Mouse (Mus musculus) lung, adult 18-20 months (tissue): ENCODE data around the gene Nudt22.
"Not testable (repeated sequence)": the region's sequence is repeated elsewhere in the genome, so short reads cannot be mapped to it uniquely, and the experiment has no call there.

Experiments used
- DNase-seq, 2 experiments: peaks; one replicate each; pipeline ENCODE4 v3.0.0; 2022; ENCODE audit warnings: mixed read lengths in 2 of 2

The Nudt22 gene

GRCm38 (mm10) chr19:6994489-6994888 is 1.4 kb downstream of the Nudt22 start:
- no peak for DNase-seq

- DNase-seq, result no peak
Observed at GRCm38 (mm10) chr19:6994002-6994401, 1.9 kb downstream of the Nudt22 start.

- no peak for DNase-seq
Observed at GRCm38 (mm10) chr19:6993011-6993770, 2.7 kb downstream of the Nudt22 start.

GRCm38 (mm10) chr19:6992011-6992858 is 3.7 kb downstream of the Nudt22 start, which contains the start of gene Dnajc4:
Gene Dnajc4, minus strand, starts transcription at chr19:6992572.
- peak; percentile 97 to 99 for DNase-seq

GRCm38 (mm10) chr19:6991166-6991565 is 4.8 kb downstream of the Nudt22 start:
- DNase-seq, result not testable (repeated sequence)

GRCm38 (mm10) chr19:6990712-6991111 is 5.2 kb downstream of the Nudt22 start:
- no peak for DNase-seq

- DNase-seq, result peak in 1 of 2 experiments; percentile 24
Observed at GRCm38 (mm10) chr19:6989251-6989650, 6.7 kb downstream of the Nudt22 start.

GRCm38 (mm10) chr19:6987904-6988285 is 8.0 kb downstream of the Nudt22 start:
- no peak for DNase-seq

- peak; percentile 64 to 67 for DNase-seq
Observed at GRCm38 (mm10) chr19:6987061-6987903, 8.6 kb downstream of the Nudt22 start, which contains the start of gene Vegfb. Gene Vegfb, minus strand, starts transcription at chr19:6987651.

- DNase-seq, result no peak
Observed at GRCm38 (mm10) chr19:6985951-6986708, 9.8 kb downstream of the Nudt22 start.

GRCm38 (mm10) chr19:6985300-6985699 is 10.6 kb downstream of the Nudt22 start:
- no peak for DNase-seq

- no peak for DNase-seq
Observed at GRCm38 (mm10) chr19:6983621-6984020, 12.3 kb downstream of the Nudt22 start.

- DNase-seq, result no peak
Observed at GRCm38 (mm10) chr19:6981465-6981864, 14.5 kb downstream of the Nudt22 start.

- peak; percentile 99 for DNase-seq
Observed at GRCm38 (mm10) chr19:6980381-6981093, 15.4 kb downstream of the Nudt22 start, which contains the start of gene Fkbp2. Gene Fkbp2, minus strand, starts transcription at chr19:6980501.

GRCm38 (mm10) chr19:6979486-6980380 is 16.2 kb downstream of the Nudt22 start:
- DNase-seq, result peak; percentile 100

GRCm38 (mm10) chr19:6979001-6979479 is 16.9 kb downstream of the Nudt22 start:
- peak in 1 of 2 experiments; percentile 25 for DNase-seq

GRCm38 (mm10) chr19:6978639-6978974 is 17.3 kb downstream of the Nudt22 start:
- DNase-seq, result no peak

- no peak for DNase-seq
Observed at GRCm38 (mm10) chr19:6977759-6978638, 17.9 kb downstream of the Nudt22 start.
